Mouse (Mus musculus): ENCODE results near the gene Stxbp3.

- TF ChIP-seq CTCF (IDR thresholded peaks at IDR 0.05; ENCODE audit: borderline replicate concordance, insufficient read depth, low read depth, low read length), result no peak
- no peak for TF ChIP-seq POLR2A (IDR thresholded peaks at IDR 0.05; ENCODE audit: borderline replicate concordance, insufficient read depth, low read length)
These were observed 75.3 kb downstream of the Stxbp3 start for GRCm38 (mm10) chr3:108764976-108765375.
